Mouse (Mus musculus) brain, adult 2 months (tissue): ENCODE measurements at regions not wholly inside any gene's neighbourhood (a gene's known extent, or its start where the extent isn't known, plus 50 kb on each side); places are given as distances from the start of the nearest gene placed in this dataset.
"Not testable (repeated sequence)": the region's sequence is repeated elsewhere in the genome, so short reads cannot be mapped to it uniquely, and the experiment has no call there.

Experiments
- DNase-seq: peaks from one replicate; pipeline ENCODE4 v3.0.0; 2011; ENCODE audit warnings: low read depth, low spot score

DNA sequence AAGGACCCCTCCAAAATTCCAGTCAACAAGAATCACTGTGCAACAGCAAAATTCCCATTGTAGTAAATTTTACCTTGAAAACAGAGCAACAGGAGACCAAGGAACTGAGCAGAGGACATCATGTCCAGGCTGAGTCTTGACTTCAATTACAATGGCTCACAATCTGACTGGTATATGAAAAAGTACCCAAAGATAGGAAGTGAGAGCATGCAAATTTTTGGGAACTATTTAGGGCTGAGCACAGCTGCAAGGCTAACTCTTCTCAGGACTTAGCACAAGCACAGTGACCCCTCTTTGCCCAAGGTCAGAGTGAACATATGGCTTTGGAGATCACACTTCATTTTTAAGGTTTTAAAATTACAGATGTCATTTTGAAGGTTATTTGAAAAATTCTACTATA, 1096.7 kb upstream of the Tacstd2 start:
- not testable (repeated sequence) for DNase-seq

- no peak for DNase-seq
These were observed 1096.2 kb upstream of the Tacstd2 start for GRCm38 (mm10) chr6:68631787-68632186.

DNA sequence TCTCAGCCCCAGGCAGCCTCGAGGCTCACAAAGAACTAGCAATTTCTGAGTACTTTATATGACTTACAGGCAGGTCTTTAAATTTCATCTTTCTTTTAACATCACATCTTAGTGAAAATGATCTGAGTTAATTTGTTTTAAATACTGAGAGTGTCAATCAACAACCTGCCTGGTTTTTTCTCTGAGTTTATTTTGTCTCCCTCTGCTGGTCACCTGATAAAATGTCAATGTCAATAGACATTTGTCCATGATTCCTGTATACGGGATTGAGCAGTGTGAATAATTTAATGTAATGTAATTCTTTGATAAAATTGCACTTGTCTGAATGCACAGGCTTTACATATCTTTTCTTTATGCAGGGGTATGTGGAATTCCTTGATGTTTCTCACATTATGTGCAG, 1070.4 kb upstream of the Tacstd2 start:
- no peak for DNase-seq
